Mouse (Mus musculus): ENCODE measurements around the gene Apba1. TPM values are rescaled to one million over a fixed set of nuclear protein-coding genes. Genes with fewer than 3 reads are reported as not detected.

Gene Apba1
- polyA plus RNA-seq, 1 experiment from 2014 or later, result 0.74 TPM

DNA sequence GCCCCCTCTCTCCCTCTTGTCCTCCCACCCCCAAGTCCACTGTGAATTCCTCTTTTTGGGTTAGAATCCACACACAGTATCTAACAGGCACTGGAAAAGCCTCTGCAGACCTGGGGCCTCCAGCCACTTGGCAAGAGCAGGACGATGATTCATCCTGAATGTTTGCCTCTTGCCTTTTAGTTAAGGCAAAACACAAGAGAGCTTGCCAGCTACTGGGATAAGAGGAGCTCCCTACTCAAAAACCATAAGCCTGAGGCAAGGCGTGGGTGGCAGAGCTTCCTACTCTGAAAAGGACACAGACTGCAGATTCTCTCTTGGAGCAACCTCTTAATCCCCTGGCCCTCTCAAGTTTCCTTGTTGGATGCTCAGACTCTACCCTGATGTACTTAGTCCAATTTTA lies 208.5 kb downstream of the Apba1 start:
- H3K36me3 ChIP-seq, result no peaks in the 10 kb centered on the region
- H3K27ac ChIP-seq, result peak overlapping the region; percentile 12; the same call in 1 of the 2 replicates
- no peak overlapping the region for H3K9ac ChIP-seq
- no peak overlapping the region for H3K4me3 ChIP-seq
- H3K27me3 ChIP-seq, result no peaks in the 10 kb centered on the region
- H3K4me2 ChIP-seq, result no peak overlapping the region
- no peak for ATAC-seq (ENCODE audit: insufficient number of reproducible peaks, low FRiP score, low TSS enrichment, low read depth)
- peaks cover 17% of the 10 kb centered on the region for H3K4me1 ChIP-seq
- no peaks in the 10 kb centered on the region for H3K9me3 ChIP-seq
- 41% methylated on average over 2 of the region's 2 CpGs for WGBS

- peaks cover 29% of the 10 kb centered on the region for H3K4me1 ChIP-seq
- no peak for ATAC-seq (ENCODE audit: insufficient number of reproducible peaks, low FRiP score, low TSS enrichment, low read depth)
- no peaks in the 10 kb centered on the region for H3K36me3 ChIP-seq
- no peaks in the 10 kb centered on the region for H3K27me3 ChIP-seq
- no peak overlapping the region for H3K4me2 ChIP-seq
- WGBS, result 69% methylated on average over 5 of the region's 5 CpGs
- no peak overlapping the region for H3K4me3 ChIP-seq
- no peak overlapping the region for H3K9ac ChIP-seq
- no peak overlapping the region for H3K27ac ChIP-seq
- H3K9me3 ChIP-seq, result no peaks in the 10 kb centered on the region
These were observed 209.6 kb downstream of the Apba1 start for GRCm38 (mm10) chr19:23968125-23968861.

- Histone ChIP-seq H3K36me3 (no peaks in the 10 kb centered on the region), H3K9me3 (no peaks in the 10 kb centered on the region), H3K27me3 (no peaks in the 10 kb centered on the region), H3K9ac (no peak overlapping the region), H3K4me3 (no peak overlapping the region), H3K4me2 (no peak overlapping the region), H3K4me1 (peaks cover 30% of the 10 kb centered on the region), H3K27ac (no peak overlapping the region)
- 86% methylated on average over 2 of the region's 2 CpGs for WGBS
- ATAC-seq (ENCODE audit: insufficient number of reproducible peaks, low FRiP score, low TSS enrichment, low read depth), result no peak
These were observed 210.2 kb downstream of the Apba1 start for GRCm38 (mm10) chr19:23968862-23969225.

DNA sequence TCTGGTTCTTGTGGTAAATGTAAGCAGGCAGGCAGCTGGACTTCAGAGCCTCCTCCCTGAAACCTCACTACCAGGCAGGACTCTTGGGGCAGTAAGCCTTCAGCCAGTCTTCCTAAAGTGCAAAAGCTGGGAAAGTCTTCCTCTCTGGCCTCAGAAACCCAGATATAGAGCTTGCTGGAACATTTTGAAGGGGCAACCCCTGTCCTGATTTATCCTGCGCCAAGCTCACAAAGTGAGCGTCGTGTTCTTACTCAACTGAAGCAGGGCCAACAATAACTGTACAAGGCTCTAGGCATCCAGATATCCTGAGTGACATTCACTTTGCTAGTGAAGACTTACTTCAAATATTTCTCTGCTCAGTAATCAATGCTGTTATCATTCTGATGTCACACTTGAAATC lies 211.7 kb downstream of the Apba1 start:
- Histone ChIP-seq H3K36me3 (no peaks in the 10 kb centered on the region), H3K27ac (no peak overlapping the region), H3K27me3 (no peaks in the 10 kb centered on the region), H3K4me3 (no peak overlapping the region), H3K4me2 (no peak overlapping the region), H3K9me3 (no peaks in the 10 kb centered on the region), H3K9ac (no peak overlapping the region), H3K4me1 (peaks cover 30% of the 10 kb centered on the region)
- WGBS, result 76% methylated on average over 3 of the region's 3 CpGs
- no peak for ATAC-seq (ENCODE audit: insufficient number of reproducible peaks, low FRiP score, low TSS enrichment, low read depth)

DNA sequence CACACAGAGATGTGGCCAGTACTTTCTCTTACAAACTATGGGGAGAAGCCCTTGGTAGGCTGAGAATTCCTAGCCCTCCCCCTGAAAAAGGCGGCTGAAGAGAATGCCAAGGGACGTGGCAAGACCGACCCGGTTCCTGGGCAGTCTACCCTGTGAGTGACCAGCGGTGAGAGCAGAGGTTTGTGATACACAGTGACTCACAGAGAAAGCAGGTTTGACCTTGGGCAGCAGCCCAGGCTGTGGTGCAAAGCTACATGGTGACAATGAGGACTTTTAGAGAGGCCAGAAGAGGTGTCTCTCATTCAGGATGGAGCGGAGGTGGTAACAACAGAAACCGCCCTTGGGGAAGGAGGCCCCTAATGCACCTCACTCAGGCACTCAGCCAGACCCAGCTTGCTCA lies 212.7 kb downstream of the Apba1 start:
- Histone ChIP-seq H3K4me1 (peaks cover 30% of the 10 kb centered on the region), H3K4me2 (no peak overlapping the region), H3K36me3 (no peaks in the 10 kb centered on the region), H3K4me3 (no peak overlapping the region), H3K27ac (no peak overlapping the region), H3K27me3 (no peaks in the 10 kb centered on the region), H3K9ac (no peak overlapping the region), H3K9me3 (no peaks in the 10 kb centered on the region)
- 83% methylated on average over 7 of the region's 7 CpGs for WGBS
- no peak for ATAC-seq (ENCODE audit: insufficient number of reproducible peaks, low FRiP score, low TSS enrichment, low read depth)

- Histone ChIP-seq H3K9me3 (no peaks in the 10 kb centered on the region), H3K4me1 (peaks cover 30% of the 10 kb centered on the region), H3K4me3 (no peak overlapping the region), H3K36me3 (no peaks in the 10 kb centered on the region), H3K27me3 (no peaks in the 10 kb centered on the region), H3K27ac (peak overlapping the region; percentile 40; the same call in 1 of the 2 replicates), H3K9ac (no peak overlapping the region), H3K4me2 (no peak overlapping the region)
- WGBS, result 52% methylated on average over 16 of the region's 16 CpGs
- ATAC-seq (ENCODE audit: insufficient number of reproducible peaks, low FRiP score, low TSS enrichment, low read depth), result peak; percentile 76
These were observed 214.4 kb downstream of the Apba1 start for GRCm38 (mm10) chr19:23972881-23973649.

GRCm38 (mm10) chr19:23977901-23978443 lies 219.3 kb downstream of the Apba1 start:
- H3K9ac ChIP-seq, result no peak overlapping the region
- 34% methylated on average over 6 of the region's 6 CpGs for WGBS
- peak; percentile 7; the same call in 1 of the 2 replicates for ATAC-seq (ENCODE audit: insufficient number of reproducible peaks, low FRiP score, low TSS enrichment, low read depth)
- no peak overlapping the region for H3K4me2 ChIP-seq
- H3K27me3 ChIP-seq, result no peaks in the 10 kb centered on the region
- no peak overlapping the region for H3K4me3 ChIP-seq
- no peaks in the 10 kb centered on the region for H3K9me3 ChIP-seq
- peak overlapping the region; percentile 65 for H3K27ac ChIP-seq
- H3K36me3 ChIP-seq, result no peaks in the 10 kb centered on the region
- peaks cover 14% of the 10 kb centered on the region for H3K4me1 ChIP-seq

GRCm38 (mm10) chr19:23980598-23980997 lies 221.9 kb downstream of the Apba1 start:
- H3K9me3 ChIP-seq, result no peaks in the 10 kb centered on the region
- no peak for ATAC-seq (ENCODE audit: insufficient number of reproducible peaks, low FRiP score, low TSS enrichment, low read depth)
- no peaks in the 10 kb centered on the region for H3K27me3 ChIP-seq
- WGBS, result 61% methylated on average over 3 of the region's 3 CpGs
- no peak overlapping the region for H3K4me2 ChIP-seq
- H3K4me3 ChIP-seq, result no peak overlapping the region
- H3K36me3 ChIP-seq, result no peaks in the 10 kb centered on the region
- H3K27ac ChIP-seq, result no peak overlapping the region
- H3K4me1 ChIP-seq, result peaks cover 10% of the 10 kb centered on the region
- H3K9ac ChIP-seq, result no peak overlapping the region

DNA sequence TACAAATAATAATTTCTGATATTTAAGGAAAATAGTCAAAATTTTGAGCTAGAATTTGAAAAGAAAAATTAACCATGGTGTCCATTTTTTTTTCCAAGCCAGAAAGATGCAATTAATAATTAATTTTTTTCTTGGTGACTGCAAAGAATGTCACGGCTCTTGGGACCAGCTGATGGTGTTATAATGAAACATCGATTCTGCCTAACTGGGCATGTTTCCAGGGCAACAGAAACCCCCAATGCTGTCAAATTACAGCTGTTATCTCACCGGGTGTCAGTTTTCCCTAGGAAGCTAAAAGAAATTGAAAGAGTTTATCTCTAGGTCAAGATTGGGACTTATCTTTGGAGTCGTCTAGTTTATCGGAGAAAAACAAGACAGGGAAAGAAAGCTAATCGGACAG lies 225.5 kb downstream of the Apba1 start:
- no peaks in the 10 kb centered on the region; the same call in 1 of the 2 replicates for H3K4me1 ChIP-seq
- WGBS, result 75% methylated on average over 6 of the region's 6 CpGs
- H3K9ac ChIP-seq, result no peak overlapping the region
- no peak overlapping the region for H3K27ac ChIP-seq
- H3K4me3 ChIP-seq, result no peak overlapping the region
- no peaks in the 10 kb centered on the region for H3K9me3 ChIP-seq
- ATAC-seq (ENCODE audit: insufficient number of reproducible peaks, low FRiP score, low TSS enrichment, low read depth), result no peak
- H3K27me3 ChIP-seq, result no peaks in the 10 kb centered on the region
- no peak overlapping the region for H3K4me2 ChIP-seq
- no peaks in the 10 kb centered on the region for H3K36me3 ChIP-seq

DNA sequence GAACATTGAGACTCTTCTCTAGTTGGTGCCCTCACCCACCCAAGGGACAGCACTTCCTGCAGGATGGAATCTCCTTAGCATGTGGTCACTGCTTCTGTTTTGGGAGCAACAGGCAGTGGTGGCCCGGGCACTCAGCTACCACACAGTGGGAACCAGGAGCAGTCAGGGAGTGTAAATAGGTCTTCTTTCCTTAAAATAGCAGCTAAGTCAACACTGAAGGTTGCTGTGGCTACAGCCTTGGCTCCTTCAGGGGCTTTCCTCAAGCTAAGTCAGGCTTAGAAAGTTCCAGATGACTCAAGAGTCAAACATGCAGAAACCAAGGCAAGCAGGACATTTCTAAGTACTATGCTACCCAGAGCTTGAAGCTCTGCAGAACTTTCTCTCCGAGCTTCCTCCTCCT lies 228.6 kb downstream of the Apba1 start:
- 51% methylated on average over 2 of the region's 2 CpGs for WGBS
- H3K36me3 ChIP-seq, result no peaks in the 10 kb centered on the region
- no peak overlapping the region for H3K4me2 ChIP-seq
- H3K9me3 ChIP-seq, result no peaks in the 10 kb centered on the region
- no peaks in the 10 kb centered on the region for H3K4me1 ChIP-seq
- H3K27ac ChIP-seq, result no peak overlapping the region
- H3K9ac ChIP-seq, result no peak overlapping the region
- no peaks in the 10 kb centered on the region for H3K27me3 ChIP-seq
- H3K4me3 ChIP-seq, result no peak overlapping the region
- no peak for ATAC-seq (ENCODE audit: insufficient number of reproducible peaks, low FRiP score, low TSS enrichment, low read depth)

DNA sequence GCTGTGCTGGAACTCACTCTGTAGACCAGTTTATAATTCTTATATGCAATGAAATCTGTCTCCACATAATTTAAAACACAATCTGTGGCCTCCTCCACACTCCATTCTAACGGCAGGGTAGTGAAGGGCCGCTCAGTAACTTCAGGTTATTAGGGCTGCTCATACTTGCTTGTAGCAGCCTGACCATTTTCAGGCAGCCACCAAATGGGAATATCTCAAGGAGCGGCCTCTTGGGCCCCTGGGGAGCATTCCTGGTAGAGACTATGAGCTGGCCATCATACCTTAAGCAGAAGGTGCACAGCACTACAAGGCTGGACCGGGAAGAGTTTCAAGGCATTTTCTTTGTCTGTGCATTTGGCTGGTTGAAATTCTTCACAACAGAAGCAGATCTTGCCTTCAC lies 229.5 kb downstream of the Apba1 start:
- no peak for ATAC-seq (ENCODE audit: insufficient number of reproducible peaks, low FRiP score, low TSS enrichment, low read depth)
- whole genome bisulfite sequencing, result 71% methylated on average over 4 of the region's 4 CpGs

DNA sequence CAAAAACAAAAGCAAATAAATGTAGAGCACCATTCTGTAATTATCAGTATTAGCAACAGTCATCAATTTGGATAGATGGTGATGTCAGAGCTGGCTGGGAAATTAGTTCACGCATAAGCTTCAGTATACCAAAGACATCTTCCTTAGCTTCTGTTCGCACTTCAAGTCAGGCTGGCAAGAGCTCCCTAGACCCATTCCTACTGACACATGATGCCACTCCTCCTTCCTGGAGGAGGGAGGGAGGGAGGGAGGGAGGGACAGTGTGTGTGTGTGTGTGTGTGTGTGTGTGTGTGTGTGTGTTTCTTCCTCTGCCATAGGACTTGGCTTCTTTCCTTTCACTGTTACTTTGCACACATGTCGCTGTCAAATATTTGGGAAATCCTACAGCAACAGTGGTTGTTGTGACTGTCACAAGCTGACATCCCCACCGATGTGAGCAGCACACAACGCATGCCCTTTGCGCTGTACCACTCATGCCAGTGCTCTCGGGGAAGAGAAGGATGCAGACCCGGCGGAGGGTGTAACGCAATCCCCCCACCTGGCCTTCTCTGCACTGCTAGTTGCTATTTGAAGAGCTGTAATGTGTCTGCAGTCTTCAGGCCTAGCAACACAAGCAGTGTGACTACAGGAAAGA lies 237.2 kb downstream of the Apba1 start:
- H3K36me3 ChIP-seq, result no peaks in the 10 kb centered on the region
- H3K4me2 ChIP-seq, result no peak overlapping the region
- H3K27ac ChIP-seq, result no peak overlapping the region
- H3K9me3 ChIP-seq, result no peaks in the 10 kb centered on the region
- H3K27me3 ChIP-seq, result no peaks in the 10 kb centered on the region
- ATAC-seq (ENCODE audit: insufficient number of reproducible peaks, low FRiP score, low TSS enrichment, low read depth), result no peak
- no peak overlapping the region for H3K9ac ChIP-seq
- no peaks in the 10 kb centered on the region for H3K4me1 ChIP-seq
- whole genome bisulfite sequencing, result 83% methylated on average over 10 of the region's 10 CpGs
- H3K4me3 ChIP-seq, result no peak overlapping the region

More for the DNA sequence above, 229.5 kb downstream of the Apba1 start:
- H3K27me3 ChIP-seq, result no peaks in the 10 kb centered on the region
- no peaks in the 10 kb centered on the region for H3K9me3 ChIP-seq
- H3K27ac ChIP-seq, result no peak overlapping the region
- H3K4me3 ChIP-seq, result no peak overlapping the region
- H3K36me3 ChIP-seq, result no peaks in the 10 kb centered on the region
- no peaks in the 10 kb centered on the region for H3K4me1 ChIP-seq
- no peak overlapping the region for H3K4me2 ChIP-seq
- H3K9ac ChIP-seq, result no peak overlapping the region

Measured in limb, embryonic 15.5 days (tissue).